Mouse (Mus musculus): ENCODE measurements around the gene Clec9a. TPM values are rescaled to one million over a fixed set of nuclear protein-coding genes. Genes with fewer than 3 reads are reported as not detected.

Gene Clec9a
- polyA plus RNA-seq, 1 experiment from 2014 or later = 0.19 TPM

- H3K9ac ChIP-seq (replicated peaks; ENCODE audit: low read depth, low read length) = no peak overlapping the region
- no peaks in the 10 kb centered on the region for H3K27me3 ChIP-seq (replicated peaks; ENCODE audit: control insufficient read depth, insufficient read depth, low read length)
Observed at GRCm38 (mm10) chr6:129449743-129450142, 41.1 kb downstream of the Clec9a start.

GRCm38 (mm10) chr6:129451411-129452039 lies 42.9 kb downstream of the Clec9a start, which contains the start of gene Clec1a:
Gene Clec1a (minus strand): TSS chr6:129452000.
- H3K4me2 ChIP-seq (ENCODE audit: low read length) = no peak within 1 kb of the TSS
- no peaks in the 10 kb centered on the region for H3K36me3 ChIP-seq (ENCODE audit: control insufficient read depth, insufficient read depth)
- H3K9ac ChIP-seq (replicated peaks; ENCODE audit: low read depth, low read length) = no peak within 1 kb of the TSS
- no peaks in the 10 kb centered on the region for H3K27me3 ChIP-seq (replicated peaks; ENCODE audit: control insufficient read depth, insufficient read depth, low read length)
- ATAC-seq = 0 out of 2 replicates have a peak, but pooled peaks have one; percentile 33
- H3K27ac ChIP-seq (ENCODE audit: low read length) = no peak within 1 kb of the TSS
- no peaks in the 10 kb centered on the region for H3K9me3 ChIP-seq (ENCODE audit: control insufficient read depth, low read length)
- no peaks in the 10 kb centered on the region for H3K4me1 ChIP-seq (replicated peaks; ENCODE audit: control insufficient read depth, insufficient read depth, low read length)
- WGBS = 60% methylated on average over 13 of the region's 13 CpGs
- no peak within 1 kb of the TSS for H3K4me3 ChIP-seq (replicated peaks; ENCODE audit: low read length)

More at GRCm38 (mm10) chr6:129449743-129450142, 41.1 kb downstream of the Clec9a start:
- H3K36me3 ChIP-seq (ENCODE audit: control insufficient read depth, insufficient read depth) = no peaks in the 10 kb centered on the region
- 81% methylated on average over 6 of the region's 6 CpGs for WGBS
- H3K9me3 ChIP-seq (ENCODE audit: control insufficient read depth, low read length) = no peaks in the 10 kb centered on the region
- no peak overlapping the region for H3K27ac ChIP-seq (ENCODE audit: low read length)
- H3K4me2 ChIP-seq (ENCODE audit: low read length) = no peak overlapping the region
- H3K4me3 ChIP-seq (replicated peaks; ENCODE audit: low read length) = no peak overlapping the region
- H3K4me1 ChIP-seq (replicated peaks; ENCODE audit: control insufficient read depth, insufficient read depth, low read length) = no peaks in the 10 kb centered on the region
- ATAC-seq = no peak

- 90% methylated on average over 6 of the region's 6 CpGs for WGBS
- Histone ChIP-seq H3K27ac (ENCODE audit: low read length) (no peak overlapping the region), H3K9ac (replicated peaks; ENCODE audit: low read depth, low read length) (no peak overlapping the region), H3K27me3 (replicated peaks; ENCODE audit: control insufficient read depth, insufficient read depth, low read length) (no peaks in the 10 kb centered on the region), H3K4me2 (ENCODE audit: low read length) (no peak overlapping the region), H3K4me1 (replicated peaks; ENCODE audit: control insufficient read depth, insufficient read depth, low read length) (no peaks in the 10 kb centered on the region), H3K9me3 (ENCODE audit: control insufficient read depth, low read length) (no peaks in the 10 kb centered on the region), H3K36me3 (ENCODE audit: control insufficient read depth, insufficient read depth) (no peaks in the 10 kb centered on the region), H3K4me3 (replicated peaks; ENCODE audit: low read length) (no peak overlapping the region)
- no peak for ATAC-seq
Observed at GRCm38 (mm10) chr6:129471386-129471785, 62.7 kb downstream of the Clec9a start.

GRCm38 (mm10) chr6:129472627-129473026 lies 64.0 kb downstream of the Clec9a start:
- H3K4me2 ChIP-seq (ENCODE audit: low read length) = no peak overlapping the region
- no peaks in the 10 kb centered on the region for H3K27me3 ChIP-seq (replicated peaks; ENCODE audit: control insufficient read depth, insufficient read depth, low read length)
- H3K4me3 ChIP-seq (replicated peaks; ENCODE audit: low read length) = no peak overlapping the region
- 90% methylated on average over 5 of the region's 5 CpGs for WGBS
- H3K36me3 ChIP-seq (ENCODE audit: control insufficient read depth, insufficient read depth) = no peaks in the 10 kb centered on the region
- no peak overlapping the region for H3K9ac ChIP-seq (replicated peaks; ENCODE audit: low read depth, low read length)
- no peak overlapping the region for H3K27ac ChIP-seq (ENCODE audit: low read length)
- no peak for ATAC-seq
- no peaks in the 10 kb centered on the region for H3K9me3 ChIP-seq (ENCODE audit: control insufficient read depth, low read length)
- no peaks in the 10 kb centered on the region for H3K4me1 ChIP-seq (replicated peaks; ENCODE audit: control insufficient read depth, insufficient read depth, low read length)

Other genes with a start within 250 kb of the Clec9a start
- gene Clec2d, start 228.2 kb upstream of the Clec9a start, polyA plus RNA-seq (2015; fragmentation: Nextera tagmentation; extraction: Ambion mirVana) = 0.18 and 0.40 TPM in 2 replicates
- gene Cd69, start 133.4 kb upstream of the Clec9a start, polyA plus RNA-seq (2015; fragmentation: Nextera tagmentation; extraction: Ambion mirVana) = not detected in 2 replicates
- gene 4922502D21Rik, start 77.1 kb upstream of the Clec9a start, polyA plus RNA-seq (2015; fragmentation: Nextera tagmentation; extraction: Ambion mirVana) = not detected in 2 replicates
- 0.18 and 0.27 TPM in 2 replicates for gene Clec12a, start 66.2 kb upstream of the Clec9a start, polyA plus RNA-seq (2015; fragmentation: Nextera tagmentation; extraction: Ambion mirVana)
- not detected in 2 replicates for gene Clec12b, start 23.0 kb upstream of the Clec9a start, polyA plus RNA-seq (2015; fragmentation: Nextera tagmentation; extraction: Ambion mirVana)
- gene Clec1b, start 11.6 kb upstream of the Clec9a start, polyA plus RNA-seq (2015; fragmentation: Nextera tagmentation; extraction: Ambion mirVana) = 0.86 and 1.2 TPM in 2 replicates
- 0.80 and 0.84 TPM in 2 replicates for gene Clec1a, start 43.1 kb downstream of the Clec9a start, polyA plus RNA-seq (2015; fragmentation: Nextera tagmentation; extraction: Ambion mirVana)
- gene Olr1, start 98.3 kb downstream of the Clec9a start, polyA plus RNA-seq (2015; fragmentation: Nextera tagmentation; extraction: Ambion mirVana) = not detected in 2 replicates
- gene Tmem52b, start 103.7 kb downstream of the Clec9a start, polyA plus RNA-seq (2015; fragmentation: Nextera tagmentation; extraction: Ambion mirVana) = 0.09 TPM in 1 of 2 replicates, not detected in the other
- gene Gabarapl1, start 124.3 kb downstream of the Clec9a start, polyA plus RNA-seq (2015; fragmentation: Nextera tagmentation; extraction: Ambion mirVana) = 203 and 217 TPM in 2 replicates
- gene Klre1, start 169.0 kb downstream of the Clec9a start, polyA plus RNA-seq (2015; fragmentation: Nextera tagmentation; extraction: Ambion mirVana) = not detected in 2 replicates
- not detected in 2 replicates for gene Klrd1, start 182.9 kb downstream of the Clec9a start, polyA plus RNA-seq (2015; fragmentation: Nextera tagmentation; extraction: Ambion mirVana)
- 0.25 TPM in 1 of 2 replicates, not detected in the other for gene Klrk1, start 215.0 kb downstream of the Clec9a start, polyA plus RNA-seq (2015; fragmentation: Nextera tagmentation; extraction: Ambion mirVana)
- gene Klrc3, start 234.5 kb downstream of the Clec9a start, polyA plus RNA-seq (2015; fragmentation: Nextera tagmentation; extraction: Ambion mirVana) = not detected in 2 replicates